Mouse (Mus musculus) embryonic fibroblast, embryonic 13.5 days (primary cell): ENCODE results near the gene Angptl6.

Source experiments
- CTCF ChIP-seq: IDR thresholded peaks from 2 replicates; pipeline ENCODE4 v1.5.1; 2011; ENCODE audit warnings: mild to moderate bottlenecking, control low read depth, low read length, moderate library complexity, borderline replicate concordance; ENCODE audit not compliant: insufficient read depth
- POLR2A ChIP-seq: IDR thresholded peaks from 2 replicates; pipeline ENCODE4 v1.6.1; 2011; ENCODE audit warnings: low read depth, mild to moderate bottlenecking, control low read depth, low read length, moderate library complexity

DNA sequence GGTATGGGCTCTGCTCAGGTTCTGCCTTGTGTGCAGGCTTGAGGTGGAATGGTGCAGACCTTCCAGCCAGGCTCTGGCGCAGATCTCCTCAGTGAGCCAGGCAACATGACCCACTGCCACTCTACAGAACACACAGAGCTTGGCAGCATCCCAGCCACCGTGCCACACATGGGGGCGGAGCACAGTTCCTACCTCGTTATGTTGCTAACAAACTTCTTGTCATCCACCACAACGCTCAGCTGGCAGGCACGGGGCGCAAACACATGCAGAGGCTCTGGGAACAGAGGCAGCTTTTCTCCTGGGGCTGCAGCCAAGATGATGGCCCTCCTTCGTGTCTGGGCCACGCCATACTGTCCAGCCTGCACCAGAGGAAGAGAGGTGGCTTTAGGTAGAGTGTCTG is 30.4 kb upstream of the Angptl6 start:
- no peak for TF ChIP-seq CTCF
- TF ChIP-seq POLR2A: no peak
